Mouse (Mus musculus) heart, adult 2 months (tissue): ENCODE results near the gene Nell2. TPM values are rescaled to one million over a fixed set of nuclear protein-coding genes. Genes with fewer than 3 reads are reported as not detected.

Source experiments
- DNase-seq, 2 experiments: peaks; one replicate each; pipeline ENCODE4 v3.0.0; 2021
- H3K27ac ChIP-seq: fragments of 200-600 bp; 2 replicates; pipeline ENCODE4 v1.8.1; 2022
- H3K27me3 ChIP-seq: fragments of 200-500 bp; 2 replicates; pipeline ENCODE4 v1.6.1; 2012; ENCODE audit warnings: mild to moderate bottlenecking, low read length, inconsistent platforms, mixed read lengths; ENCODE audit not compliant: control insufficient read depth, insufficient read depth
- H3K36me3 ChIP-seq: fragments of 200-500 bp; 2 replicates; pipeline ENCODE4 v1.6.1; 2012; ENCODE audit warnings: low read length, inconsistent platforms; ENCODE audit not compliant: control insufficient read depth, insufficient read depth
- H3K4me1 ChIP-seq: fragments of 200-500 bp; 2 replicates; pipeline ENCODE4 v1.6.1; 2011; ENCODE audit warnings: low read length; ENCODE audit not compliant: control insufficient read depth, insufficient read depth
- H3K4me3 ChIP-seq: fragments of 200-600 bp; 2 replicates; pipeline ENCODE4 v1.8.1; 2022
- H3K79me2 ChIP-seq: fragments of 200-500 bp; replicated peaks from 2 replicates; pipeline ENCODE4 v1.6.1; 2012; ENCODE audit warnings: mild to moderate bottlenecking, inconsistent platforms, low read length, moderate library complexity, mixed read lengths; ENCODE audit not compliant: control insufficient read depth, insufficient read depth
- H3K9ac ChIP-seq: fragments of 200-500 bp; 2 replicates; pipeline ENCODE4 v1.6.1; 2012; ENCODE audit warnings: low read depth, mild to moderate bottlenecking, control low read depth, inconsistent platforms, low read length, mixed read lengths
- CTCF ChIP-seq: fragments of 200-600 bp; IDR thresholded peaks from 2 replicates; pipeline ENCODE4 v1.8.1; 2022; ENCODE audit warnings: antibody characterized with exemption, mild to moderate bottlenecking, moderate library complexity
- EP300 ChIP-seq: fragments of 200-500 bp; IDR thresholded peaks from 2 replicates; pipeline ENCODE4 v1.6.1; 2011; ENCODE audit warnings: low read depth, low read length, control low read depth; ENCODE audit not compliant: insufficient read depth
- POLR2A ChIP-seq: fragments of 200-500 bp; IDR thresholded peaks from 2 replicates; pipeline ENCODE4 v1.6.1; 2011; ENCODE audit warnings: mild to moderate bottlenecking, low read depth, low read length, control low read depth; ENCODE audit not compliant: insufficient read depth
- WGBS: fragments of 180-500 bp; shearing (Covaris S2); methylation state at CpG from one replicate; pipeline ENCODE4 v1.1.7; 2018; 5-methylcytosine and 5-hydroxymethylcytosine counted together
- intact Hi-C: fragments of 180-260 bp; cut with DNase I; formaldehyde crosslinking; loops from one replicate; pipeline ENCODE4 v1.15.1; 2025
- polyA plus RNA-seq: library from polyadenylated mRNA; depleted of rRNA; stranded (reverse); fragments of >200 nt; gene quantifications from 2 replicates; pipeline ENCODE4 v1.2.3, GENCODE M21; 2012
- total RNA-seq, 2 experiments: library from RNA; stranded (reverse); gene quantifications; 2 replicates each; pipeline ENCODE4 v1.2.3; 2021

The Nell2 gene
- total and polyA plus RNA-seq, 3 experiments = 0.06 to 0.08 TPM; not detected in 1

DNA sequence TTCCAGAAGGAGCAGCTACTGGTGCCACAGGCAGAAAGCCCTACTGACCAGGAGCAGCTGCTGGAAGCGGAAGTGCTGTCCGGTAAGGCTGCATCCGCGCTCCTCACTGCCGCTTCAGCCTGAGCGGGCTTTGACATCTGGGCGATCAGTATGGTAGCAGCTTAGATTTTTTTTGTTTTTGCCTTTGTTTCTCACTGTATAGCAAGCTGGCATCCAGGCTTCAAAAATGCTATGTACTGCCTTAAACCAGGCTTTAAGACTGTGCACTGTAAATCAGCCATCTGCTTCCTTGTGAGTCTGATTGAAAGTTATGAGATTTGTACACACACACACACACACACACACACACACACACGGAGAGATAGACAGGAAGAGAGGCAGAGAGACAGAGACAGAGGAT lies 335.4 kb downstream of the Nell2 start:
- TF ChIP-seq POLR2A (no peak), CTCF (no peak), EP300 (no peak)
- no peaks in the 10 kb centered on the region for H3K79me2 ChIP-seq
- intact Hi-C loops = no loop called here

DNA sequence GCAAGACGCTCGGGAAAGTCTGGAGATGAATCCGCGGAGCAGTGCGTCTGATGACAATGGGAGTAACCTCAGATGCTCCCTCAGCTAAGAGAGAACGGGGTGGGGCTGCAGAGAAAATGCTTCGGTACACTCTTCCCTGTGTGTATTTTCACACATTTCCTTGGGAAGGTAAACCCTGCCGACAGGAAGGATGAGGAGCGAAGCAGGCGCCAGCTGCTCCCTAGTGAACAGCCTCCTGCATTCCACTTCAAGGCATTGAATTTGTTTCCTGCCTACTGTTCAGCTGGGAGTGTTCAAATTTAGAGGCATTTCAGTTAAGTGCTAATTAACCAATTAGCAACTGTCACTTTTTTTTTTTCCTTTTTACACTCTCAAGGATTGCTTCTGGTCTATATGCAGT lies 342.1 kb downstream of the Nell2 start:
- no peak for DNase-seq
- H3K4me3 ChIP-seq = no peak overlapping the region
- intact Hi-C loops = no loop called here
- H3K36me3 ChIP-seq = no peaks in the 10 kb centered on the region
- no peaks in the 10 kb centered on the region for H3K79me2 ChIP-seq
- TF ChIP-seq EP300 (no peak), POLR2A (no peak), CTCF (no peak)
- WGBS = 43% methylated on average over 10 of the region's 10 CpGs
- H3K27ac ChIP-seq = no peak overlapping the region
- H3K27me3 ChIP-seq = no peaks in the 10 kb centered on the region
- H3K9ac ChIP-seq = no peak overlapping the region
- H3K4me1 ChIP-seq = no peaks in the 10 kb centered on the region

More for the DNA sequence above, 335.4 kb downstream of the Nell2 start:
- no peaks in the 10 kb centered on the region for H3K4me1 ChIP-seq
- no peaks in the 10 kb centered on the region for H3K27me3 ChIP-seq
- H3K27ac ChIP-seq = no peak overlapping the region
- H3K9ac ChIP-seq = no peak overlapping the region
- DNase-seq = no peak
- 78% methylated on average over 8 of the region's 8 CpGs for WGBS
- H3K36me3 ChIP-seq = no peaks in the 10 kb centered on the region
- no peak overlapping the region for H3K4me3 ChIP-seq

DNA sequence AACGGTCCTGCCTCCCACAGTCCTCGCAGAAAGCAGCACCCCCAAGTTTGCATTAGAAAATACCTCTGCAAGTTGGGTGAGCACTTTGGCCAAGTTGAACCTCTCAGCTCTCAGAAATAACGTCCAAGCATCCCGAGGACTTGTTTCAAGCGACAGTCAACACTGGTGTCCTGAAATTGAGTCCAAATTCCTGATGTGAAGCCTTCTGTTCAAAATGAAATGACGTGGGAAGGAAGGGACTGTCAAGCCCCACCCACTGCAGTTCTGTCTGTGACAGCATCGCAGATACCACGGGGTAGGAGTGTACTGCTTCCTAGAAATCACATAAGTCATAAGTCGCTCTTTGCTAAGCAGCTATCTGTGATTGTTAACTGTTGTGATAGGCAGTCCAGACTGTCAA lies 342.9 kb downstream of the Nell2 start:
- H3K79me2 ChIP-seq = no peaks in the 10 kb centered on the region
- H3K9ac ChIP-seq = no peak overlapping the region
- intact Hi-C loops = no loop called here
- no peak overlapping the region for H3K4me3 ChIP-seq
- WGBS = 39% methylated on average over 9 of the region's 9 CpGs
- H3K27me3 ChIP-seq = no peaks in the 10 kb centered on the region
- H3K4me1 ChIP-seq = no peaks in the 10 kb centered on the region
- DNase-seq = no peak
- TF ChIP-seq POLR2A (no peak), CTCF (no peak), EP300 (no peak)
- H3K27ac ChIP-seq = no peak overlapping the region
- no peaks in the 10 kb centered on the region for H3K36me3 ChIP-seq

DNA sequence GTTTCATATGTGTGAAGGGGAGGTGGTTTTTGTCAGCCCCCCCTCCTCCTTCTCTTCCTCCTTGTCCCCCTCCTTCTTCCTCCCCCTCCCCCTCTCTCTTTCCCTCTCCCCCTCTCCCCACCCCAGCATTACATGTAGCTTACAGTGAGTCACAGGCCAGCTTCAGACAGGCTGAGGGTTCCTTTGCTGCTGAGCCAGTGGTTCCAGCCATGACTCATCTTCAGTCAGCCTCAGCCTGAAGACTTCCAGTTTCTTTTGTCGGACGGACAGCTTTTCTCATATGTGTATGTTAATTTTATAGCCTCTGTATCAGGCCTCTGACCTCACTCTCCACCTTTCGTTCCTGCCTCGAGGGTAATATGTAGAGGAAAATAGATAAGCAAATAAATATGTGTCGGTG lies 344.9 kb downstream of the Nell2 start:
- no peak for DNase-seq
- H3K4me3 ChIP-seq = no peak overlapping the region
- TF ChIP-seq POLR2A (no peak), CTCF (no peak), EP300 (no peak)
- H3K9ac ChIP-seq = no peak overlapping the region
- WGBS = 54% methylated on average over 5 of the region's 5 CpGs
- no peak overlapping the region for H3K27ac ChIP-seq
- intact Hi-C loops = no loop called here
- H3K4me1 ChIP-seq = no peaks in the 10 kb centered on the region
- H3K36me3 ChIP-seq = no peaks in the 10 kb centered on the region
- H3K27me3 ChIP-seq = no peaks in the 10 kb centered on the region
- no peaks in the 10 kb centered on the region for H3K79me2 ChIP-seq

DNA sequence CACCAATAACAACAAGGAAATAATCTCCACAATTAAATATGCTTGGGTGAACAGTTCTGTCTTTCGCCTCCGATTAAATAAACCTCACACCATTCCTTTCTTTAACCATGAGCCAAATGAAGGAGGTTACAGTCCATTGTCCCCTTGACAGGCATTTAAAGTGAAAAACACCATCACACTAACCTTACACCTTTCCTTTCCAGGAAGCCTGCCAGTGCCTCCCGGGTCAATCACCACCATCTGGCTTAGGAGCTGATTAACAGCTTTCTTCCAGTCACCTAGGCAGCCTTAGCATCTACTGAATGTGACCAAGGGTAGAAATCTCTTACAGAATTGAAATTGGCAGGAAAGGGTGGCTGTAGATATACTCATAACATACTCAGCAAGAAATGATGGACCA lies 371.5 kb downstream of the Nell2 start:
- Histone ChIP-seq H3K27me3 (no peaks in the 10 kb centered on the region), H3K9ac (no peak overlapping the region), H3K4me3 (no peak overlapping the region), H3K79me2 (no peaks in the 10 kb centered on the region), H3K27ac (no peak overlapping the region), H3K36me3 (no peaks in the 10 kb centered on the region), H3K4me1 (no peaks in the 10 kb centered on the region)
- TF ChIP-seq EP300 (no peak), POLR2A (no peak), CTCF (no peak)
- intact Hi-C loops = no loop called here
- DNase-seq = no peak
- WGBS = 58% methylated on average over 3 of the region's 3 CpGs

DNA sequence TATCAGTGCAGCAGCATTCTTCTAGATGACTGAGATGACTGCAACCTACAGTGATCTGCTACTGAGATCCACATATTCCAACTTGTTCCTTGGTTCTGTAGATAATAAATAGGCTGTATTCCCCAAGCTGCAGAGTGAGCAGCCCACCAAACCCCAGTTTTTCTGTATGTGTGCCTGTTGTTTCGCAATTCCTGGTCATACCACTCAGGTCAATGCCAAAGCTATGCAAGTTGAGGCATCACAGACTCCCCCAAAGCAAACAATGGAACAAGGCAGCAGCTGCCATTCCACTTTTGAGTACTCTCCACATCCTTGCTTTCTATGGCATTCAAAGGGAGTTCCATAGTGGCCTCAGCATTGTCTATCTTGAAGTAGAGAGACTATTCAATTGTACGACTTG lies 383.2 kb downstream of the Nell2 start:
- 67% methylated on average over 2 of the region's 2 CpGs for WGBS
- H3K27me3 ChIP-seq = no peaks in the 10 kb centered on the region
- no peaks in the 10 kb centered on the region for H3K79me2 ChIP-seq
- TF ChIP-seq CTCF (no peak), EP300 (no peak), POLR2A (no peak)
- DNase-seq = no peak
- no peak overlapping the region for H3K27ac ChIP-seq
- H3K4me3 ChIP-seq = no peak overlapping the region
- no peak overlapping the region for H3K9ac ChIP-seq
- intact Hi-C loops = no loop called here
- H3K36me3 ChIP-seq = no peaks in the 10 kb centered on the region
- no peaks in the 10 kb centered on the region for H3K4me1 ChIP-seq

DNA sequence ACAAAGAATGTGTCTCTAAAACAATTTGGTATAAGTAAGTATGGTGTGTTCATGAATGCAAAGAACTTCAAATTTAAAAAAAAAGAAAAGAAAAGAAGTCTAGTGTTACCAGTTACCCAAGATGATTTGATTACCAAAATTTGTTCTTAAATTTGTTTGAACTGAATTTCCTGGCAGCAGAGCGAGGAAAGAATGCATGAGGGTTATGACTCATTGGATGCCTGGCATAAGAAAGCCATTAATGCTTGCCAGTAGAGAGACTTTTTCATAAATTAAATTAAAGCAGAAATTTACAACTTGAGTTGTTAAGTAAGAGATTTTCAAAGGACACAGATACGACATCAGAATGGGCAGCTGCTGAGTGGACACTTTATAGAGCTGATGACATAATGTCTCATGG lies 384.2 kb downstream of the Nell2 start:
- whole genome bisulfite sequencing = 54% methylated on average over 2 of the region's 2 CpGs
- intact Hi-C loops = no loop called here
- TF ChIP-seq POLR2A (no peak), EP300 (no peak), CTCF (no peak)

More for the DNA sequence above, 384.2 kb downstream of the Nell2 start:
- Histone ChIP-seq H3K36me3 (no peaks in the 10 kb centered on the region), H3K4me1 (no peaks in the 10 kb centered on the region), H3K27ac (no peak overlapping the region), H3K9ac (no peak overlapping the region), H3K27me3 (no peaks in the 10 kb centered on the region), H3K79me2 (no peaks in the 10 kb centered on the region), H3K4me3 (no peak overlapping the region)
- no peak for DNase-seq
